Mouse (Mus musculus) stomach, embryonic 15.5 days (tissue): ENCODE measurements around the gene Per2. TPM values are rescaled to one million over a fixed set of nuclear protein-coding genes. Genes with fewer than 3 reads are reported as not detected.
A peak's percentile ranks its signal among the peaks of the same experiment; 100 is the strongest.

Experiments
- ATAC-seq: fragments of 200-750 bp; cut with Nextera tagmentation; 2 replicates; pipeline ENCODE4 v1.8.0; 2017; ENCODE audit warnings: low read depth, moderate number of reproducible peaks, moderate TSS enrichment; ENCODE audit not compliant: insufficient read depth, low FRiP score
- H3K27ac ChIP-seq: fragments of 300-500 bp; sonication (generic); 2 replicates; pipeline ENCODE4 v1.5.1; 2015; ENCODE audit warnings: mild to moderate bottlenecking, inconsistent platforms
- H3K27me3 ChIP-seq: fragments of 300-500 bp; sonication (generic); replicated peaks from 2 replicates; pipeline ENCODE4 v1.6.1; 2015; ENCODE audit warnings: inconsistent platforms
- H3K36me3 ChIP-seq: fragments of 300-500 bp; sonication (generic); 2 replicates; pipeline ENCODE4 v1.6.1; 2015; ENCODE audit warnings: inconsistent platforms
- H3K4me1 ChIP-seq: fragments of 300-500 bp; sonication (generic); 2 replicates; pipeline ENCODE4 v1.6.1; 2015; ENCODE audit warnings: inconsistent platforms
- H3K4me2 ChIP-seq: fragments of 300-500 bp; sonication (generic); 2 replicates; pipeline ENCODE4 v1.6.1; 2015; ENCODE audit warnings: mild to moderate bottlenecking, inconsistent platforms
- H3K4me3 ChIP-seq: fragments of 300-500 bp; sonication (generic); replicated peaks from 2 replicates; pipeline ENCODE4 v1.5.1; 2015; ENCODE audit warnings: inconsistent platforms
- H3K9ac ChIP-seq: fragments of 300-500 bp; sonication (generic); 2 replicates; pipeline ENCODE4 v1.6.1; 2015; ENCODE audit warnings: inconsistent platforms
- H3K9me3 ChIP-seq: fragments of 300-500 bp; sonication (generic); 2 replicates; pipeline ENCODE4 v1.6.1; 2016; ENCODE audit warnings: inconsistent platforms
- WGBS: fragments of 180-500 bp; shearing (Covaris S2); methylation state at CpG from one replicate; pipeline ENCODE4 v1.1.7; 2015; 5-methylcytosine and 5-hydroxymethylcytosine counted together
- polyA plus RNA-seq: library from polyadenylated mRNA; unstranded; fragments of >200 nt; fragmentation: Nextera tagmentation; extraction: Ambion mirVana; gene quantifications from 2 replicates; pipeline ENCODE4 v1.2.1, GENCODE M21; 2015

The Per2 gene
- polyA plus RNA-seq, 1 experiment from 2014 or later: 6.5 TPM

DNA sequence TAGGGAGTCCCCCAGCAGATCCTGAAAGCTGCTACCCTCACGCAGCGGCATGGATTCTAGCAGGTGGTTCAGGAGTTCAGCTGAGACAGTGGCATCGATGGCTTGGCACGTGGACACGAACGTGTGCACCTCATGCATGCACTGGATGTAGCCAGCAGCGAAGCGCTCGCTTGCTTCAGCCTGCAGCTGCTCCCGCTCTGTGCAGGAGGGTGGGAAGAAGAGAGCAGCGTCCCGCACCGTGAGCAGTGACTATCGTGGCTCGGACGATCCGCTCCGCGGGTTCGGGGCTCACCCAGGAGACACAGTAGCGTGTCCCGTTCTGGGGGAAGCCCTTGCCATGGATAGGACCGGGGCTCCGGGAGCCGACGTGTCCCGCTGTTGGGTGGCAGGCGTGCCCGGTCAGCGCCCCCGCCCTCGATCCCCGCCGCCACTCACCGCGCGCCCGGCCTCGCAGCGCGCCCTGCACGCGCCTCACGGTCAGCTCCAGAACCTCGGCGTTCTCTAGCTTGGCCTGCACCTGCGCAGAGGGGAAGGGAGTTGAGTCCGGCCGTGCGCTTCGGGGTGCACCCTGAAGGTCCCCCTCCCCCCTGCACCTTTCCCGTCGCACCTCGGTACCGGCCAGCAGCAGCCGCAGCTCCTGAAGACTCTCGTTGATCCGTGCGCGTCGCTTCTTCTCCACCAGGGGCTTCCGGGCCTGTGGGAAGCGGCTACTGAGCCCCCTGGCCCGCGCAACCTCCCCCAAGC is 46.7 kb downstream of the Per2 start:
- no peak for ATAC-seq
- H3K9me3 ChIP-seq: no peaks in the 10 kb centered on the region
- 3% methylated on average over 62 of the region's 65 CpGs for WGBS
- H3K4me2 ChIP-seq: peak overlapping the region; percentile 99
- 0 out of 2 replicates have a peak, but pooled peaks cover 7% of the 10 kb centered on the region for H3K36me3 ChIP-seq
- peaks cover 30% of the 10 kb centered on the region for H3K4me1 ChIP-seq
- peak overlapping the region; percentile 73 for H3K9ac ChIP-seq
- peak overlapping the region; percentile 80 for H3K4me3 ChIP-seq
- peak overlapping the region; percentile 92 for H3K27ac ChIP-seq
- H3K27me3 ChIP-seq: no peaks in the 10 kb centered on the region

DNA sequence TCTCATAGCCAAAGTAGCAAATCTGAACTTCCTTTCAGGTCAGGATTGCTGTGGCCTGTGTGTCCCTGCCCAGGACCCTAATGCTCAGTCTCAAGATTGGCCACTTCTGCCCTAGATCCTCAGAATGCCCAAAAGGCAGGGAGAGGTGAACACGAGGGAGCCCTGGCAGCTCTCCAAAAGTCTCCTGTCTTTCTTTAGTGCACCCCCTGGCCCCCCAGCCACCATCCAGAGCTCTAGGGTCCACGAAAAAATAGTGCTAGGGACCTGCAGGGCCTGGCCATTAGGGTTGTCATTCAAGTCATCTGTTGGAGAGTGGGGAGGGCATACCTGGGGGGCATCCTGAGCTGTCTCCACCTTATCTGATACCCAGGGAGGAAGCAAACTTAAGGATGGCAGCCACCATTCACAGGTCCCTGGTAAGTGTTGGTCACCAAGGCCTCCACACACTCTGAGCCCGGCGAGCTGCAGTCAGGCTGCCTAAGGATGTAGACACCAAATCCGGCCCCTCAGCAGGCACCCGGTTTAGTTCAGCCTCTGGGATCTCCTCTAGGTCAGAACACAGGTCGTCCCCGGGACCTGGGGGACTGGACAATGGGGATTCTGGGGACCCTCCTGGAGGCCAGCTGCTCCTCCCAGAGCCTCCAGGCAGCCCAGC is 47.4 kb downstream of the Per2 start:
- peak overlapping the region; percentile 99 for H3K4me2 ChIP-seq
- H3K27me3 ChIP-seq: no peaks in the 10 kb centered on the region
- peak overlapping the region; percentile 73; the same call in 1 of the 2 replicates for H3K9ac ChIP-seq
- peak overlapping the region; percentile 80 for H3K4me3 ChIP-seq
- no peaks in the 10 kb centered on the region for H3K9me3 ChIP-seq
- 62% methylated on average over 8 of the region's 8 CpGs for WGBS
- H3K27ac ChIP-seq: no peak overlapping the region
- ATAC-seq: no peak
- peaks cover 30% of the 10 kb centered on the region for H3K4me1 ChIP-seq
- 0 out of 2 replicates have a peak, but pooled peaks cover 4% of the 10 kb centered on the region for H3K36me3 ChIP-seq

DNA sequence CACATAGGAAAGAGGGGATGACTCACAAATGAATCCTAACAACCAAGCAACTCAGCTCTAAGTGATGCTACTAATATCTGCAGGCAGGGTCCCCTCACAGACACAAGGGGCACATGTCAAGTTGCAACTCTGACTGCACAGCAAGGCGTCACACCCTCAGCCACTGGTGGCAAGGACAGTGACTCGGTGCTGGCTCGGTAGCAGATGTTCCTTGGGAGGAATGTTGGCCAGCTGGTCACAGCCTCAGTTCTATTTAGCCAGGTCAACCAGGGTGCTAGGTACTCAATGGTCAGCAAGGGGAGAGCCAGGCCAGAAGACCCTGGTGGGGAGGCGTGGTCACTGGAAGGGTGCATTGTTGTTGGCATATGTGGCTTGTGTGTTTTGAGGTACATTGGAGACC is 51.3 kb downstream of the Per2 start:
- 74% methylated on average over 4 of the region's 4 CpGs for WGBS
- no peaks in the 10 kb centered on the region for H3K27me3 ChIP-seq
- ATAC-seq: no peak

DNA sequence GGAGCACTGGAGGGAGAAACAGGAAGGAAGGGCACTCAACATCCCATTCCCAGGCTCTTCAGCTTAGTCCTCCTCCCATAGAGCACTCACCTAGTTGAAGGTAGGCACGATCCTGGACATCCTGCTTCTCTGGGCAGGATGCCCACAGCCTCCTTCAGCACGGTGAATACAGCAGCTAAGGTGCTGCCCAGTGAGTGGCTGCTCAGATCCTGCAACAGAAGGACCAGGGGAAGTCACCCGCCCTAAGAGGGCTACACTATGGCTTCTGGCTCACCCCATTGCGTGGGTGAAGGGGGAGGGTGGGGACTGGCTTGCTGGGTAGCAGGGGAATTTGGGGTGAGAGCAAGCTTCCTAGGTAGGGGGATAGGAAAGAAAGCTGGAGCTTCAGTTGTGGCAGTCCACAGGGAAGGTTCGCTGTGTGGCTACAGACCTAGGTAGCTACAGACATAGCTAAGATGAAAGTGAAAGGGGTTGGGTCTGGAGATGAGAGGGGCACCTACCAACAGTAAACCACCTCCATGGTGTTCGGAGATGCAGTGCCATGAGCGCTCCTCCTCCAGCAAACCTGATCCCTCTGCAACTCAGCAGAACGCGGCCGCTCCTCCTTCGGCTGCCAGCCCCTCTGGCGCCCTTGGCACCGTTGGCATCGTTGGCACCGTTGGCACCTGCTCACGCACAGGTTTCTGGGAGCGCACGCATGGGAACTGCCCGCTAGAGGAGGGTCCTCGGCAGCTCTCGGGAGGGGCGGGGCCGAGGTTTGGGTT is 53.5 kb downstream of the Per2 start:
- Histone ChIP-seq H3K9ac (no peak overlapping the region), H3K27ac (no peak overlapping the region), H3K4me2 (no peak overlapping the region), H3K36me3 (no peaks in the 10 kb centered on the region), H3K9me3 (no peaks in the 10 kb centered on the region), H3K4me1 (no peaks in the 10 kb centered on the region), H3K27me3 (no peaks in the 10 kb centered on the region), H3K4me3 (no peak overlapping the region)
- ATAC-seq: no peak
- 52% methylated on average over 23 of the region's 23 CpGs for WGBS

More for the DNA sequence above, 51.3 kb downstream of the Per2 start:
- Histone ChIP-seq H3K9me3 (no peaks in the 10 kb centered on the region), H3K4me1 (peaks cover 13% of the 10 kb centered on the region), H3K4me2 (no peak overlapping the region), H3K36me3 (0 out of 2 replicates have a peak, but pooled peaks cover 4% of the 10 kb centered on the region), H3K27ac (no peak overlapping the region), H3K9ac (no peak overlapping the region), H3K4me3 (no peak overlapping the region)

DNA sequence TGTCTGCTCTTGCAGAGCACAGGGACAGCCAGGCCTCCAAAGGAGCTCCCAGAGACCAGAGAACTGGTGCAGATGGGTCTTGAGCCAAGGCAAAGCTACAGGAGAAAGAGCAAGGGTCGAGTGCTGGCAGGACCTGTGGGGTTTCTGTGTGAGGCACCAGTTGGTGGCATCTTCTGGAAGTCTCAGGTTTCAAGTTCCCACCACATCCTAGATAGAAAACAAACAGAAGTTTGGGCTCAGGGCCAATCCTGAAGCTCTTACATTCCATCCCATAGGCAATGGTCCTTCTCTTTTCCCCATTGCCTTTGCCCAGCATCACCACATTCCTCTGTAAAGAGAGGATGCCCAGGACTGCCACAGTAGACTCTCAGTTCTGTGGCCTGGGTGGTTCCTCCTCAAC is 54.1 kb downstream of the Per2 start:
- Histone ChIP-seq H3K9me3 (no peaks in the 10 kb centered on the region), H3K4me2 (no peak overlapping the region), H3K36me3 (no peaks in the 10 kb centered on the region), H3K27me3 (no peaks in the 10 kb centered on the region), H3K4me3 (no peak overlapping the region), H3K9ac (no peak overlapping the region), H3K4me1 (no peaks in the 10 kb centered on the region), H3K27ac (no peak overlapping the region)
- ATAC-seq: no peak
- 29% methylated on average over 1 of the region's 1 CpGs for WGBS

DNA sequence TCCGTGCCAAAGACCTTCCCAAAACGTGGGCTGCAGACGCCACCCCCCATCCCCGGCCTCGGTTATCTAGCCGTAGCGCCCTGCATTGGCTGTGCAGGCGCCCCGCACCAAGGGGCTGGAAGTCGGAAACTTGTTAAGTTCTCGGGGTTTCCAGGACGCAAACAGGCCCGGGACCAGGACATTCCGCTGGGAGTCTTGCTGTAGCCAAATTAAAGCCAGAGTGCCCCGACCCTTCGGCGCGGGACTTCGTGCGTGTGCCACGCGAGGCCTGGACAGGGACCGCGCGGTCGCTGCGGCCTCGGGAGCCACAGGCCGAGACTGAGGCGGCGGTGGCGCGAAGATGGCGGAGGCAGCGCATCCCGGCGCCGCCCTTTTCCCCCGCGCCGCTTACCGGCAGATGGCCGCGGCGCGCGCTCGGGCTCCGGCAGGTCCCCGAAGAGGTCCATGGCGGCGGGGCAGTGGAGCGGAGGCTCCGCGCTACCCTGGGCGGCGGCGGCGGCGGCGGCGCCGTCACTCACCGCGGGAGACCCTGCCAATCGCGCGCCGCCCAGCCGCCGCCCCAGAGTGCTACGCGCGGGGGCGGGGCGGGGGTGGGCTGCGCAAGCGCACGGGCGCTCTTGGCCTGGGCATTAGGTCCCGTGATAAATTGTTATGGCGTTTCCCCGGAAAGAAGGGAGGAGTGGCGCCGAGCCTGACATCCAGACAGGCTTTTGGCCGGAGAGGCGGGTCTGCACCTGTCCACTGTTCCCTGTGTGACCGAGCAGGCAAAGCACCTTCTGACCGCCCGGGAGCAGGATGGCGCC is 60.7 kb downstream of the Per2 start, which contains the start of gene Ilkap:
Gene Ilkap (minus strand): TSS at position 556 of the 803 bp plus-strand sequence.
- peak within 1 kb of the TSS; percentile 95 for H3K9ac ChIP-seq
- no peaks in the 10 kb centered on the region for H3K9me3 ChIP-seq
- peak; percentile 97 for ATAC-seq
- H3K27ac ChIP-seq: peak within 1 kb of the TSS; percentile 82
- H3K36me3 ChIP-seq: no peaks in the 10 kb centered on the region; the same call in 1 of the 2 replicates
- H3K4me1 ChIP-seq: peaks cover 13% of the 10 kb centered on the region
- peak within 1 kb of the TSS; percentile 87 for H3K4me2 ChIP-seq
- H3K4me3 ChIP-seq: peak within 1 kb of the TSS; percentile 90
- H3K27me3 ChIP-seq: no peaks in the 10 kb centered on the region
- 1% methylated on average over 69 of the region's 91 CpGs for WGBS

DNA sequence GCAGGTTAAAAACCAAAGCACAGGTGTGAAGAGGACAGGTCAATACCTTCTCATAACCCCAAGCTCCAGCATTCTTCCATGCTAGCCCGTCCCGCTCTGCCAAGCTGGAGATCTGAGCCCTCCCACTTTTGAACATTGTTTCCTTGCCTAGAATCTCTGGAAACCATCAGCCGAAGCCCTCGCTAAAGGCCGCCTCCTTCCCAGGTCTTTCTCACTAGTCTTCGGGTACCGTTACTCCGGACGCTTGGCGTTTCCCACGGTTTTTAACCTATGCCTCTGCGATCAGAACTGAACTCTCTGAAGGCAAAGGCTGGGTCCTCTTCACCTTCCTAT is 61.2 kb downstream of the Per2 start:
- no peak for ATAC-seq
- H3K4me1 ChIP-seq: peaks cover 13% of the 10 kb centered on the region
- WGBS: 0% methylated on average over 12 of the region's 12 CpGs

DNA sequence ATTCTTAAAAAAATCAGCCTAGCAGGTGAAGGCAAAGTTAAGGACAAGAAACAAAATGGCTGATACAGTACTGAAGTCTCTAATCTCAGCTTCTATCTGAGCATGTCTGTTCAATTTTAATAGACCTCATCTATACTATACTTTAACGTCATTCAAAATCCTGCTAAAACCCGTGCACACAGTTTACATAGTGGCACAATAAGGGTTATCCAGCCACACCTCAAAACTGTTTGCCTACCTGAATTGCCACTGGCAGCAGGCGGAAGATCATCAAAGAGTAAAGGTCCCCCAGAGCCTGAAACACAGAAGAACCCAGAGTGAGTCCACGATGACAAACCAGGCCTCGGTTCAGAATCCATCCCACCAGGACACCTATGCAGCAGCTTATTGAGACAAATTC is 68.8 kb downstream of the Per2 start:
- Histone ChIP-seq H3K36me3 (peaks cover 34% of the 10 kb centered on the region), H3K4me1 (no peaks in the 10 kb centered on the region), H3K27me3 (no peaks in the 10 kb centered on the region), H3K4me3 (no peak overlapping the region), H3K9me3 (no peaks in the 10 kb centered on the region), H3K9ac (no peak overlapping the region), H3K4me2 (no peak overlapping the region), H3K27ac (no peak overlapping the region)
- WGBS: 66% methylated on average over 5 of the region's 5 CpGs
- peak; percentile 72; the same call in 1 of the 2 replicates for ATAC-seq

More for the DNA sequence above, 61.2 kb downstream of the Per2 start:
- no peaks in the 10 kb centered on the region for H3K9me3 ChIP-seq
- peak overlapping the region; percentile 95 for H3K9ac ChIP-seq
- peak overlapping the region; percentile 87 for H3K4me2 ChIP-seq
- no peaks in the 10 kb centered on the region for H3K27me3 ChIP-seq
- peaks cover 1% of the 10 kb centered on the region; the same call in 1 of the 2 replicates for H3K36me3 ChIP-seq
- H3K4me3 ChIP-seq: peak overlapping the region; percentile 90
- H3K27ac ChIP-seq: peak overlapping the region; percentile 82

DNA sequence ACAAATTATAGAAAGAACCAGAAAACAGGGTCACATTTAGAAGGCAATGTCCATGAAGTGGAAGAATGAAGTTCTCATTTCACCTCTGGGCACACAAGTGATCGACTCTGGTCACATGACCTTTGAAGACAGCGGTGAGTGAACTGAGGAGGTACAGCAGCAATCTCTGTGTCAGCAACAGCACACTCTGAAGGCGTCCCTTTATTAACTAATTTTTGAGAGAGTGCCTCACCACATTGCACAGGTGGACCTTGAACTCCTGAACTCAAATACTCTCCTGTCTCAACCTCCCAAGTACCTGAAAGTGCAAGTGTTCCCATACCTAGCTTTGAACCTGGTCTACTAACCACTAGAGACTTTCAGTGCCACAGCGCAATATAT is 78.0 kb downstream of the Per2 start:
- no peak overlapping the region for H3K4me2 ChIP-seq
- ATAC-seq: no peak
- no peaks in the 10 kb centered on the region for H3K4me1 ChIP-seq
- no peaks in the 10 kb centered on the region for H3K9me3 ChIP-seq
- WGBS: 89% methylated on average over 4 of the region's 4 CpGs
- H3K27ac ChIP-seq: no peak overlapping the region
- peaks cover 80% of the 10 kb centered on the region for H3K36me3 ChIP-seq
- no peak overlapping the region for H3K9ac ChIP-seq
- no peaks in the 10 kb centered on the region for H3K27me3 ChIP-seq
- no peak overlapping the region for H3K4me3 ChIP-seq

DNA sequence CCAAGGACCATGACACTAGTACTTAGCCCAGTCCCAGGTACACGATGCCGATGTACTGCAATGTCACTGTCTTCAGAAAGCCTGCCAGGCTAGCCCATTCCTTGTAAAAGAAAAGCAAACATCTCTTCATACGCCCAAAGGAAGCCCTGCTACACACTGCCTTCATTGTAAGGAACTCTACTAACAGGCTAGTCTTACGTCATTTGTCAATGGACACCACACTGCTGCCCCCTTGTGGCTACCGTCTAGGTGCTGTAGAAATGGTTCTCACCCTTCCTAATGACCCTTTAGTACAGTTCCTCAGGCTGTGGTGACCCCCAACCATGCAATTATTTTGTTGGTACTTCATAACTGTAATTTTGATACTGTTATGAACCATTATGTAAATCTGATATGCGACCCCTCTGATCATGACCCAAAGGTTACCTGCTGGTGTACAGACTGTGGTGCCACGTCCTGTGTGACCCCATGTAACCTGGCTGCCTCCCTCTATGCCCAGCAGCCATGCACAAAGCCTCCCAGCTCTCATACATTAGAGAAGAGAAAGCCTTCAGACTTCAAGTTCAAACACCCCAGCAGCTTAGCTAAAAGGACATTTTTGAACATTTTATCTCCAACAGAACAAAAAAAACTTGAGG is 78.6 kb downstream of the Per2 start:
- Histone ChIP-seq H3K9ac (no peak overlapping the region), H3K4me3 (no peak overlapping the region), H3K36me3 (peaks cover 83% of the 10 kb centered on the region), H3K4me1 (no peaks in the 10 kb centered on the region), H3K9me3 (no peaks in the 10 kb centered on the region), H3K4me2 (no peak overlapping the region), H3K27me3 (no peaks in the 10 kb centered on the region), H3K27ac (no peak overlapping the region)
- ATAC-seq: 0 out of 2 replicates have a peak, but pooled peaks have one; percentile 14
- 62% methylated on average over 7 of the region's 7 CpGs for WGBS

DNA sequence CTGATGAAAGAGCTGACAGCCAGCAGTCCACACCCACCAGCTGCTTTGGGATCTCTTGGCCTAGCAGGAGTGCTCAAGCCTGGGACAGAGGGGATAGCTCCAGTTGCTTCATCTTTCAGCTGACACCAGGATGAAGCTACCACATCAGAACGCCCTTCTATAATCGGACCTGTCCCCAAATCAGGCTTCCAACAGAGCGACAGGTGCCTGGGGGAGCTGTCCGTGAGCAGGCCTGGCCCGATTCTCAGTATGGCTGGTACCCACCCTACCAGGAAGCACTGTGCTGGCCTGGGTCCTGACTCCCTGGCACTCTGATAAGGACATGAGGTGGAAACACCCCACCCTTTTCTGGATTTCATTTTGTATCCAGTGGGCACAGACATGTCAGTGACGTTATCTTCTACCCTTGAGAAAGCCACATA is 85.7 kb downstream of the Per2 start:
- peak; percentile 40; the same call in 1 of the 2 replicates for ATAC-seq
- Histone ChIP-seq H3K4me1 (no peaks in the 10 kb centered on the region), H3K27me3 (no peaks in the 10 kb centered on the region), H3K9ac (no peak overlapping the region), H3K9me3 (no peaks in the 10 kb centered on the region), H3K36me3 (peaks cover 76% of the 10 kb centered on the region), H3K4me3 (no peak overlapping the region), H3K27ac (no peak overlapping the region), H3K4me2 (no peak overlapping the region)
- WGBS: 78% methylated on average over 6 of the region's 6 CpGs
